Mouse (Mus musculus): ENCODE data around the gene Rcc2. TPM values are rescaled to one million over a fixed set of nuclear protein-coding genes. Genes with fewer than 3 reads are reported as not detected.
A peak's percentile ranks its signal among the peaks of the same experiment; 100 is the strongest.

Rcc2 gene
- polyA plus RNA-seq, 1 experiment: 49.6 TPM

- peaks cover 12% of the 10 kb centered on the region for H3K4me1 ChIP-seq (ENCODE audit: control insufficient read depth, insufficient read depth, low read length)
- DNase-seq: no peak
- no peak overlapping the region for H3K4me3 ChIP-seq (replicated peaks; ENCODE audit: extremely low read depth, low read depth, low read length)
- WGBS: 71% methylated on average over 7 of the region's 7 CpGs
- no peak for TF ChIP-seq CTCF (IDR thresholded peaks at IDR 0.05; ENCODE audit: insufficient read depth, low read length)
- TF ChIP-seq POLR2A (IDR thresholded peaks at IDR 0.05; ENCODE audit: borderline replicate concordance, extremely low read depth, low read depth, low read length): no peak
Observed at GRCm38 (mm10) chr4:140665053-140665452, 35.3 kb upstream of the Rcc2 start.

GRCm38 (mm10) chr4:140665760-140666159, 34.6 kb upstream of the Rcc2 start, which contains the start of gene Arhgef10l:
Gene Arhgef10l, minus strand, starts transcription at chr4:140666012.
- WGBS: 47% methylated on average over 11 of the region's 11 CpGs
- Histone ChIP-seq H3K4me1 (ENCODE audit: control insufficient read depth, insufficient read depth, low read length) (peaks cover 12% of the 10 kb centered on the region), H3K4me3 (replicated peaks; ENCODE audit: extremely low read depth, low read depth, low read length) (no peak within 1 kb of the TSS)
- TF ChIP-seq CTCF (IDR thresholded peaks at IDR 0.05; ENCODE audit: insufficient read depth, low read length) (no peak), POLR2A (IDR thresholded peaks at IDR 0.05; ENCODE audit: borderline replicate concordance, extremely low read depth, low read depth, low read length) (no peak)
- DNase-seq: peak; percentile 71

DNA sequence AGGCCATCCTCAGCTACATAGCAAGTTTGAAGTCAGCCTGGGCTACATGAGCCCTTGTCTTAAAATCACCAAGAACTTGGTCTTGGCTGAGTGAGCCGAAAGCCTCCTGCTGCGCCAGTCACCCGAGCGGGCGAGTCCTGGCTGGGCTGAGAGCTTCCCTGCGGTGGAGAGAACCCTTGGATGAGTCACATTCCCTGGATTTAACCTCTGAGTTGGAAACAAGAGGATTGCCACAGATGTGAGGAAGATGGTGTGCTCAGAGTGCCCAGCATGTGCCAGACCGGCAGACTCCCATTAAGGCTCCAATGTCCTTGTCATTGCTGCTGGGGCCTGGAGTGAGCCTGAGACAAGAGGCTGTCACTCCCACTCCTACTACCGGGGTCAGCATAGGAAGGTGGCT, 32.5 kb upstream of the Rcc2 start:
- no peak overlapping the region for H3K4me3 ChIP-seq (replicated peaks; ENCODE audit: extremely low read depth, low read depth, low read length)
- peaks cover 2% of the 10 kb centered on the region for H3K4me1 ChIP-seq (ENCODE audit: control insufficient read depth, insufficient read depth, low read length)
- no peak for TF ChIP-seq POLR2A (IDR thresholded peaks at IDR 0.05; ENCODE audit: borderline replicate concordance, extremely low read depth, low read depth, low read length)
- TF ChIP-seq CTCF (IDR thresholded peaks at IDR 0.05; ENCODE audit: insufficient read depth, low read length): no peak
- WGBS: 84% methylated on average over 8 of the region's 8 CpGs
- DNase-seq: no peak

DNA sequence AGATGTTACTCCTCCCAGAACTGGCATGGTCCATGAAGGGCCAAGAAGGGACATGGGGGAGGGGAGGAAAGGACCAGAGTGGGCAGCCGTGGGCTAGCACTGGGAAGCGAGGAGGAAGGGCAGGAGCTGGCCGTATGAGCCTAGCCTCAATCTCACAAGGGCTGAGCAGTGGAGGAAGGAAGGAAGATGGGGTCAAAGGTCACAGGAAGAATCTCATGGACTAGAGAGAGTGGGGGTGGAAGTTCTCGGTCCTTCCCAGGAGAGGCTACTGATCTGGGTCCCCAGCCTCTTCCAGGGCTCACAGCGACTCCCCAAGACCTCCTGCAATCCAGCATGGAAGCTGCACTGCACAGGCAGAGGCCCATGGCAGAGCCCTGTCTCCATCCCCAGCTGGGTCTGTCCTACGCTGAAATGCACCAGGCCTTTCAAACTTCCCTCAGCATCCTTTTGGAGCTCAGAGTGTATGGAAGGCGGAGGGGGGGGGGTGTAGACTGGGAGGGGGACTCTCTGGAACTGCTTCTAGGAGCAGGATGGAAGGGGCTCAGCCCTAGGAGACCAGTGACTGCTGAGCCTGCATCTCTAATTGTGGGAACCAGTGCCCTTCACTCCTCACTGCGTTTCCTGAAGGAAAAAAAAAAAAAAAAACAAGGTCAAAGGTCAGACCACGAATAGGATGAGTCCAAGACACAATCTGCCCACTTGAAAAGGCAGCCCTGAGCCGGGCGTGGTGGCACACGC, 26.6 kb upstream of the Rcc2 start:
- no peak for TF ChIP-seq CTCF (IDR thresholded peaks at IDR 0.05; ENCODE audit: insufficient read depth, low read length)
- TF ChIP-seq POLR2A (IDR thresholded peaks at IDR 0.05; ENCODE audit: borderline replicate concordance, extremely low read depth, low read depth, low read length): no peak
- DNase-seq: no peak
- 56% methylated on average over 12 of the region's 12 CpGs for WGBS
- no peaks in the 10 kb centered on the region for H3K4me1 ChIP-seq (ENCODE audit: control insufficient read depth, insufficient read depth, low read length)
- no peak overlapping the region for H3K4me3 ChIP-seq (replicated peaks; ENCODE audit: extremely low read depth, low read depth, low read length)

GRCm38 (mm10) chr4:140674345-140674926, 25.9 kb upstream of the Rcc2 start:
- Histone ChIP-seq H3K4me1 (ENCODE audit: control insufficient read depth, insufficient read depth, low read length) (no peaks in the 10 kb centered on the region), H3K4me3 (replicated peaks; ENCODE audit: extremely low read depth, low read depth, low read length) (no peak overlapping the region)
- peak; percentile 83 for DNase-seq
- 30% methylated on average over 13 of the region's 13 CpGs for WGBS
- no peak for TF ChIP-seq POLR2A (IDR thresholded peaks at IDR 0.05; ENCODE audit: borderline replicate concordance, extremely low read depth, low read depth, low read length)
- TF ChIP-seq CTCF (IDR thresholded peaks at IDR 0.05; ENCODE audit: insufficient read depth, low read length): peak; percentile 82

GRCm38 (mm10) chr4:140679038-140679437, 21.3 kb upstream of the Rcc2 start:
- H3K4me1 ChIP-seq (ENCODE audit: control insufficient read depth, insufficient read depth, low read length): peaks cover 3% of the 10 kb centered on the region; the same call in 1 of the 2 replicates
- H3K4me3 ChIP-seq (replicated peaks; ENCODE audit: extremely low read depth, low read depth, low read length): no peak overlapping the region
- WGBS: 21% methylated on average over 5 of the region's 5 CpGs
- DNase-seq: no peak
- TF ChIP-seq CTCF (IDR thresholded peaks at IDR 0.05; ENCODE audit: insufficient read depth, low read length) (peak; percentile 50), POLR2A (IDR thresholded peaks at IDR 0.05; ENCODE audit: borderline replicate concordance, extremely low read depth, low read depth, low read length) (no peak)

DNA sequence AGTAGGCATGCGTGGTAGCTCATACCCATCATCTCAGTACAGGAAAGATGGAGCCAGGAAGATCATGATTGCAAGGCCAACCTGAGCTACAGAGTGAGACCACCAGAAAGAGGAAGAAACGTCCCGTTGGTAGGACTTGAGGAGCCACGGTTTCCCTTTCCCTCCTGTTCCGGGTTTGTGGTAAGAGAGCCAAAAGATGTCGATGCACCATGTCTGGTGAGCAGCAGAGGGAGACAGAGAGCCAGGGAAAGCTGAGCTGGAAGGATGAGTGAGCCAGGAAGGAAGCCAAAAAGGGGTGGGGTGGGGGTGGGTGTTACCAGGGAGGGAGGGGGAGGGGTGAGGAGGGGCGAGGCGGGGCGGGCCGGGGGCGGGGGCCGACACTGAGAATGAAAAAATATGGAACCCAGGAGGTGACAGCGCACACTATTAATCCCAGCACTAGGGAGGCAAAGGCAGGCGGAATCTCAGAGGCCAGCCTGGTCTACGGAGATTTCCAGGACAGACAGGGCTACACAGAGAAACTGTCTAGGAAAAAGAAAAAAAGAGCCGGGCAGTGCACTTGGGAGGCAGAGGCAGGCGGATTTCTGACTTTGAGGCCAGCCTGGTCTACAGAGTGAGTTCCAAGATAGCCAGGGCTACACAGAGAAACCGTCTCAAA, 20.5 kb upstream of the Rcc2 start:
- peak; percentile 73 for DNase-seq
- 16% methylated on average over 16 of the region's 18 CpGs for WGBS
- H3K4me1 ChIP-seq (ENCODE audit: control insufficient read depth, insufficient read depth, low read length): peaks cover 3% of the 10 kb centered on the region; the same call in 1 of the 2 replicates
- TF ChIP-seq CTCF (IDR thresholded peaks at IDR 0.05; ENCODE audit: insufficient read depth, low read length) (peak; percentile 97), POLR2A (IDR thresholded peaks at IDR 0.05; ENCODE audit: borderline replicate concordance, extremely low read depth, low read depth, low read length) (no peak)
- H3K4me3 ChIP-seq (replicated peaks; ENCODE audit: extremely low read depth, low read depth, low read length): no peak overlapping the region

GRCm38 (mm10) chr4:140680731-140681397, 19.5 kb upstream of the Rcc2 start:
- H3K4me3 ChIP-seq (replicated peaks; ENCODE audit: extremely low read depth, low read depth, low read length): no peak overlapping the region
- DNase-seq: no peak
- 29% methylated on average over 8 of the region's 8 CpGs for WGBS

DNA sequence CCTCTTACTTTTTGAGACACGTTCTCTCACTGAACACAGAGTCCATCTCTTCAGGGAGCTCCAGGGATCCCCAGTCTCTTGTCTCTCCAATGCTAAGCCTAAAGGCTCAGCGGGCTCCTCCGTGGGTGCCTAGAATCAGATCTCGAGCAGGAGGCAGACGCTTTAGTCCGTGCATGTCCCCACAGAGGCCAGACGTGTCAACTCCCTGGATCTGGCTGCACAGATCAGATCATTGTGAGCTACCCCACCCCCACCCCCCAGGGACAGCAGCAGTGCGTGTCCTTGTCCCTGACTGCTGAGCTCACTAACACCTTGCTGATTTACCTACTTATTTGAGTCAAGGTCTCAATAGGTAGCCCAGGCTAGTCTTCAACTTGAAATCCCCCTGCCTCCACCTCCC, 16.7 kb upstream of the Rcc2 start:
- 49% methylated on average over 8 of the region's 8 CpGs for WGBS
- TF ChIP-seq CTCF (IDR thresholded peaks at IDR 0.05; ENCODE audit: insufficient read depth, low read length) (no peak), POLR2A (IDR thresholded peaks at IDR 0.05; ENCODE audit: borderline replicate concordance, extremely low read depth, low read depth, low read length) (no peak)

More at GRCm38 (mm10) chr4:140680731-140681397, 19.5 kb upstream of the Rcc2 start:
- peaks cover 3% of the 10 kb centered on the region; the same call in 1 of the 2 replicates for H3K4me1 ChIP-seq (ENCODE audit: control insufficient read depth, insufficient read depth, low read length)
- TF ChIP-seq CTCF (IDR thresholded peaks at IDR 0.05; ENCODE audit: insufficient read depth, low read length): no peak
- no peak for TF ChIP-seq POLR2A (IDR thresholded peaks at IDR 0.05; ENCODE audit: borderline replicate concordance, extremely low read depth, low read depth, low read length)

More for the DNA sequence above, 16.7 kb upstream of the Rcc2 start:
- peaks cover 3% of the 10 kb centered on the region; the same call in 1 of the 2 replicates for H3K4me1 ChIP-seq (ENCODE audit: control insufficient read depth, insufficient read depth, low read length)
- no peak for DNase-seq
- H3K4me3 ChIP-seq (replicated peaks; ENCODE audit: extremely low read depth, low read depth, low read length): no peak overlapping the region
